Mouse (Mus musculus) cortical plate, adult 2 months (tissue): ENCODE results near the gene 9030612E09Rik.

Experiments
- CTCF ChIP-seq: fragments of 200-500 bp; IDR thresholded peaks from 2 replicates; pipeline ENCODE4 v1.5.1; 2011; ENCODE audit warnings: mild to moderate bottlenecking, control low read depth, low read length; ENCODE audit not compliant: insufficient read depth; ENCODE audit errors: extremely low read depth
- POLR2A ChIP-seq: fragments of 200-500 bp; IDR thresholded peaks from 2 replicates; pipeline ENCODE4 v1.6.1; 2011; ENCODE audit warnings: mild to moderate bottlenecking, low read length, control low read depth; ENCODE audit not compliant: insufficient read depth; ENCODE audit errors: extremely low read depth

DNA sequence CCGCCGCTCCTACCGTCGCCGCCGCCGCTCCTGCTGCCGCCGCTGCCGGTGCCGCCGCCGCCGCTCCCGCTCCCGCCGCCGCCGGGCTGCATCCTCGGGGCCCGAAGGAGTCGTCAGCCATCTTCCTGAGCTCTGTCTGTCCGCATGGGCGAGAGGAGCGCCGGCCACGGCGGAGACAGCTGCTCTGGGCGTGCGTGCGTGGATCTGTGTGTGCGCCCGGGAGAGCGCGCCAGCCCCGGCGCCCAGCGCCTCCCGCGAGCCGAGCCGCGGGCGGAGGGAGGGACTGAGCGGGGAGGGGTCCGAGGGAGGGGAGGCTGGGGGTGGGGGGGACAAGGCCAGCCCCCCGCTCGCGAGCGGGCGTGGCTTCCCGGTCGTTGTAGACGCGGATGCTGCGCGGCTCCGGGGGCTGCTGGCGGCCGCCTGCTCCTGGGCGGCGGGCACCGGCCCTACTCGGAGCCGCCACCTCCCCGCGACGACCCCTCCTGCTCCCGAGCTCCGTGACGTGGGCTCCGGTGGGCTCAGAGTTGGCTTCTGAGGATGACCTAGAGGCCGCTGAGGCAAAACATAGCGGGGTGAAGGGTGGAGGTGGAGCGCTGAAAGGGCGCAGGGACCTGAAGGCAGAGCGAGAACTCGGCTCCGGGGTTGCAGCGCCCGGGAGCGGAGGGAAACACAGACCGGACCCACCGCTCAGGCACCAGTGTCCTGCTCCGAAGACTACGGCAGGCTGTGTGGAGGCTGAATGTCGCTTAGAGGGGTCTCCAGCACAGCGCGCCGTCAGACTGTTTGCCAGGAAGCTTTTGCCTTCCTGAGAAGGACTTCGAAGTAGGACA is at the start of gene 9030612E09Rik, which contains the start of gene Sobp:
- TF ChIP-seq CTCF (no peak), POLR2A (peak; percentile 57; the same call in 1 of the 2 replicates)
